Mouse (Mus musculus): ENCODE measurements at regions not wholly inside any gene's neighbourhood (a gene's known extent, or its start where the extent isn't known, plus 50 kb on each side); places are given as distances from the start of the nearest gene placed in this dataset.

DNA sequence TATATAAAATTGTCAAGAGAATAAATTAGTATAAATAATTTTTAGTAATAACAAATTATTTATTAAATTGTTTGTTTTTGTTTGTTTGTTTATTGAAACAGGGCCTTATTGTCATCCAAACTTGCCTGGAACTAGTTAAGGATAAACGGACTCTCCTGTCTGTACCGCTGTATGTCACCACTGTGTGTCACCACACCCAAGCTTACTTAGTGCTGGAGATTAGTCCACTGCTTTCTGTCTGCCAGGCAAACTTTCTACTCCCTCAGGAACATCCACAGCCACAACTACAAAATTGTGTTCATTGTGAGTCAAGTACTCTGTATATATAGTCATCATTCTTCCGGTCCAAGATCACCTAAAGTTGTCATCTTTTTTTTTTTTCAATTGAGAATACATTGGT lies 74.0 kb upstream of the Emb start:
- peak; percentile 27; the same call in 1 of the 2 replicates for TF ChIP-seq CTCF (IDR thresholded peaks at IDR 0.05; ENCODE audit: low read depth)
- no peak for TF ChIP-seq EP300 (IDR thresholded peaks at IDR 0.05; ENCODE audit: low read depth)
